Mouse (Mus musculus): ENCODE data around the gene Clic1.
A peak's percentile ranks its signal among the peaks of the same experiment; 100 is the strongest.

Gene Clic1

DNA sequence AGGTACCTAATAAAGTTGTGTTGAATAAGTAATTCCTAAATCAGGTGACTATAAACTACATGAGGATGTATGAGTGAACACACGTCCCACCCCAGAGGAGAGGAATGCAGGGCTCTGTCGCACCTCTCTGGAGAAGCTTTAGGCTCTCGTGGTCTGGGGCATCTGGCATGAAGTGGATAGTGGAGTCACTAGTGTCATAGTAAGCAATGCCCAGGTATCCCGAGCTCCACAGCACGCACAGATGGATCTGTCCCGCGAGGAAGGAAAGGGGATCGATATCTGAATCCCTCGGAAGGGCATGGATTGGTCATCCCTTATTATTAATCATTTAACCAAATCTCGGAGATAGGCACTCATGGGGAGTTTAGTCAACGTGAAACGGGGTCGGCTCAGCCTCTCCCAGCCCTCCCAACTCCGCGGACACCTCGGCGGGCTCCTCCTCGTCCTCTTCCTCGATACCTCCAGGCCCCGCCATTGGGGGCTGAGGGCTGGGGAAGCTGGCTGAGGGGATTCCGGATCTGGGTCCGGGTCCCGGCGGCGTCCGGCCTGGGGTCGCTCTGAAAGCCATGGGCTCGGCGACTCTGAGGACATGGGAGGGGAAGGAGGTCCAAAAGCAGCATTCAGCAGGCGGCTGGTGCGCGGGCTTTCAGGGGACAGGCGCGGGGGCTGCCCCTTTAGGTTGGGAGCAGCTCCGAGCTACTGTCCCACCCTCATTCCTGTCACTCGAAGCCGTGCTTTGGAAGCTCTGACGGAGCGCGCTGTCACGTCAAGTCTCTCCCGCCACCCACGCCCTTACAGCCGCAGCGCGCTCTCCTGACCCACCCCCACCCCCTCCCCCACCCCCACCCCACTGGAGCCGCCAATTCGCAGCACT is 3.7 kb upstream of the Clic1 start:
- no peak for DNase-seq

DNA sequence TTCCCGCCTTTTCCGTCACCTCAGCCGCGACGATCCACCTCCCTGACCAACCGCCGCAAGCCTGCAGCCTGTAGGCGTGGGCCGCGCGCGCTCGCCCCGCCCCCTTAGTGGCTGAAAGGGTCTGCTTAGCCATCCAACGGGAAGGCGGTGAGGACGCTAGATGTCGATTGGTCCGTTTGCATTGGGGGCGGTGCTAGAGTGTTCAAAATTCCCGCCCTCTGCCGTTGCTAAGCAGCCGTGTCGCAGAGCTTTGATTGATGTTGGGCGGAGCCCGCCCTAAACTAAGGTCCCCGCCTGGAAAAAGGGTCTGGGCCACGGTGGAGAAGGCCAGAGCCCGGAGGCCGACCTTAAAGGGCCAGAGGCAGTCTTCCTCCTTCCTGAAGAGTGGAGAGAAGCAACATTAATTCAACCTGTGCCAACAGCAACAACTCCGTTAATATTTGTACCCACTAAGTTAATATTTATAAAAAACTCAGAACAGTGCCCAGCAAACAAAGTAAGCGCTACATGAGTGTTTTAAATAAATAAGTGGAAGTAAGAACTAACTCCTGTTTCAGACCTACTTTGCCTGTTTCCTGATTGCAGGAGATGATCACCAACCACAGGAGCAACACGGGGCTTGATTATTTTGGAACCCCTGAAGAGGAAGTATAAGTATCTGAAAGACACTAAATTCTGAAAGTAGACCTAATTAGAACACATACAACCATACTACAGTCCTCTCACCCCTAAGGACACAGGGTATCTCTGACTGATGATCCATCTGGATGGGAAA is 2.9 kb upstream of the Clic1 start, which contains the start of gene Msh5:
Msh5 (minus strand) TSS at position 65 of the 775 bp plus-strand sequence.
- DNase-seq: peak; percentile 98

DNA sequence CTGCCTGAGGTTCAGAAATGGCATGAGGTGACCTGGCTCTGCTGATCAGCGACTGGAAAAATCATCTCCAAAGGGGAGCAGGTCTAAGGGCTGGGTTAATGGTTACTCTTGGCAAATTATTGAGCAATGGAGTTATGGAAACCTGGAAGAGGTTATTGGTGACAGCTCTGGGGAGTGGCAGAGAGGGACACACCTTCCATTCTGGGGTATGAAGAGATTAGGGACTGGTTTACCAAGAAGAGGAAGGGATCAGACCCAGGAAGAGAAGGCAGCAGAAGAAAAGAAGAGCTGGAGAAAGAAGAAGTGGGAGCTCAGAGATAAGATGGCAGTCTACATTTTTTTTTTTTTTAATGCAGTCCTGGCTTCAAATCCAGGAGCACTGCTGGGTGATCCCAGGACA is 2.1 kb upstream of the Clic1 start:
- peak; percentile 55 for DNase-seq

DNA sequence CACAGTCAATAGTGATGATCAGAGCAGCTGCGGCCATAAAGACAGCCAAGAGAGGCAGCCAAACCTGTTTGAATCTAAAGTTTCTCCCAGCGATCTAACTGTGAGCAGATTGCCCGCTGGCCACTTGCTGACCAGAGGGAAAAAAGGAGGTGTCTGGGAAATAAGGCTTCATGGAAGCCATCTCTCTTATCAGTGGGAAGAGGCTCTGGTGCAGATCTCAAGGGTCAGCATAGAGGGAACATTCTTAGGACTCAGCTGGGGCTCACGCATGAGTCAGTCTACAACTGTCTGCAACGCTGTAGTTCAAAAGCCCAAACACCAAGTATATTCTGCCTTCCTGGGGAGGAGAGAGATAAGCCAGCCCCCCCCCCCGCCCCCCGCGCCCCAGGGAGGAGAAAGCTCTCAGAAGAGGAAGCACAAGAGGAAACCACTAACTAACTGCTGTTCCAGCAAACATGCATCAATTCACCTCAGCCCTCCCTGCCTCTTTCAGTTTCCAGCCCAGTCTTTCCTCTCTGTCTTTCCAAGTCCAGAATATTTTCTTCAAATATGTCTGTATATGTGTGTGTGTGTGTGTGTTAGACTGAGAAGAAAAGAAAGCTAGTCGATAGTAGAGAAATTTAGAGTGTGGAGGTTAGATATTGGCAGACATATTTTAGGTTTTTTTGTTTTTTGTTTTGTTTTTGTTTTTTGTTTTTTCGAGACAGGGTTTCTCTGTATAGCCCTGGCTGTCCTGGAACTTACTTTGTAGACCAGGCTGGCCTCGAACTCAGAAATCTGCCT is 1.4 kb upstream of the Clic1 start:
- DNase-seq: peak; percentile 43

GRCm38 (mm10) chr17:35048932-35049440 is 780 bp upstream of the Clic1 start:
- no peak for DNase-seq

DNA sequence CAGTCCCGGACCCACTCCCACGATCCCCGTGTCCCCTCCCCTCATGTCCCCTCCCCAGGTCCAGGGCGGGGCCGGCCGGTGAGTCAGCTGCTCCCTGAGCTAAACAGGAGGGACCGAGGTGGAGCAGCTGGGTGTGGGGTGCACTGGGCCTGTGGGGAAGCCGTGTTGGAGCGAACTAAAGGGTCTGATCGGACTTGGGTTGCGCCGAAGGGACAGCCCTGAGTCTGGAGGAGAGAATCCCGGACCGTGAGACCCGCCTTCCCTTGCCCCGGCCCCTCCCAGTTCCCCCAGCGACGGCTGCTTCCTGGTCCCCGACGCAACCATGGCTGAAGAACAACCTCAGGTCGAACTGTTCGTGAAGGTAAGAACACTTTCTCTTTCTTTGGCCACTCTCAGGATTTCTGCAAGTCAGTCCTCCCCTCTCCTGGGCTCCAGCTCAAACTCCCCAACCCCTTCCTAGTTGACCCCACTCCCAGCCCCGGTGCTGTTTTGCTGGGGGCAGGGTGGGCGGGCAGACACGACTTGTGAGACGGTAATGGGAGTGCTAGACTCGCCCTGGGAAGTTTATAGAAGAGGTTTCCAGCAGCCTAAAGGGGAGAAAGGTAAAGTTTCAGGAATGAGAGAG is 472 bp downstream of the Clic1 start:
- DNase-seq: peak; percentile 81

GRCm38 (mm10) chr17:35051156-35052086 is 1.7 kb downstream of the Clic1 start:
- peak; percentile 69 for DNase-seq

DNA sequence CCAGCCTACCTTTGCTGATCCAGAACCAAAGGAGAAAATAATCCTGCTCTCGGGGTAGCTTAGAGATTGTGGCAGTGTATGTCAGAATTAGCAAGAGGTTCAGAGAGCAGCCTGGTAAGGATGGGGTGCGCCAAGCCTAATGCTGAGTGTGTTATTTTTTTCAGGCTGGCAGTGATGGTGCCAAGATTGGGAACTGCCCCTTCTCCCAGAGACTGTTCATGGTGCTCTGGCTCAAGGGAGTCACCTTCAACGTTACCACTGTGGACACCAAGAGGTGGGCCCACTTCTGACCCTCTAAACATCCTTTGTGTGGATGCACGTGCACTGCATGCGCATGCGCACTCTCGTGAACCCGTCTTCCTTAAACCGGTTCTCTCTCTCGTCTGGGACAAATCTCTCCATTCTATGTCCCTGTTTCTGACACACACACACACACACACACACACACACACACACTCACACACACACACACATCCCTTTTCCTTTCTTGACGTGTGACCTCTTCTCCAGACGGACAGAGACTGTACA is 2.6 kb downstream of the Clic1 start:
- no peak for DNase-seq

- DNase-seq: no peak
These were observed 6.1 kb downstream of the Clic1 start for GRCm38 (mm10) chr17:35055691-35056495.

- DNase-seq: no peak
These were observed 7.3 kb downstream of the Clic1 start for GRCm38 (mm10) chr17:35057090-35057489.

GRCm38 (mm10) chr17:35058316-35058715 is 8.6 kb downstream of the Clic1 start:
- DNase-seq: no peak

DNA sequence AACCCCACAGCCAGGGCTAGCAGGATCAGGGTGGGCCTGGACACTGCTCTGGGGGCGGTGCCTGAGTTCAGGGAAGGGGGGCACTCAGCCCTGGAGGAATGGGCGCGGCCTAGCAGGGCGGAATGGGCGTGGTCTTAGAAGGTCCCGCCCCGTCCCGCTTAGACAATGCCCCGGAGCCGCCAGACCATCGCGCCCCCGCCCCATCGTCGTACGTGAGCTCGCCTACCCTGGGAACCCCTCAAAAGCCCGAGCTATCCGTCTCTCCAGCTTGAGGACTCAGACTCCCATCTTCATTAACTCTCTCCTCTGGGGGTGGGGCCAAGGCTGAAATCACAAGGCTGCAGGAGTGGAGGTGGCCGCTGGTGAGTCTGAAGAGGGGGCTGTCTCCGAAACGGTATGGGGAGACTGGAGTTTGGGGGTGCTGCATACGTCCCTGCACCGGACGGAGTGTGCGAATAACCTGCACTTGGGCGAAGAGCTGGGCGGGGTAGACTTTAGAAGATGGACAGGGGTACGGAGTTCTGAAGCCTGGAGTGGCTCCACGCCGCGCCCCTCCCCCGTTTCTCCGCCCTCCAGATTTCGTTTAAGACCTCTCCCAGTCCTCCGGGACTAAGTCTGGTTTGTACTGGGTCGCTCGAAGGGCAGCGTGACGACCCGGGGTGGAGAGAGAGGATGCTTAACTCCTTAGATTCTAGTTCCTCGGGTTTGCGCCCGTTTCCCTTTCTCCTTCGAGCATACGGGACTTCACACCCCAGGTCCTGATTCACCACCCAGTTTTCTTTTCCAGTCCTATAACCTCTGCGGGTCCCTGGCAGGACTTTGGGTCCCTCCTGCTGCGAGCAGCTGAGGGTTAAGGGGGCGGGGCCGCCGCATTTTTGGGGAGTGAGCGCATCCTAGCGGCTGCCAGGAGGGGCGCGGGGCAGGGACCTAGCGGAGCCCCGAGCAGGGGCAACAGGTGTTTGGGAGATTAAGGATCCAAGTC is 9.4 kb downstream of the Clic1 start, which contains the start of gene Ddah2:
Ddah2 (plus strand) TSS at position 125 of the 982 bp plus-strand sequence.
- DNase-seq: peak; percentile 89

DNA sequence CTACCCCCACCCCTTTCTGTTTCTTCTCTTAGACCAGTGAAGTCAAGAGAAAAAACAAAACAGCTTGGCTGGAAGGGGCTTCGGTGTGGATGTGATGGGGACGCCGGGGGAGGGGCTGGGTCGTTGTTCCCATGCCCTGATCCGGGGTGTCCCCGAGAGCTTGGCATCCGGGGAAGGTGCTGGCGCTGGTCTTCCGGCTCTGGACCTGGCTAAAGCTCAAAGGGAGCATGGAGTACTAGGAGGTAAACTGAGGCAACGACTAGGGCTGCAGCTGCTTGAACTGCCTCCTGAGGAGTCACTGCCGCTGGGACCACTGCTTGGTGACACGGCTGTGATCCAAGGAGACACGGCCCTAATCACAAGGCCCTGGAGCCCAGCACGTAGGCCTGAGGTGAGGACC is 10.3 kb downstream of the Clic1 start:
- no peak for DNase-seq

- peak; percentile 23 for DNase-seq
These were observed 11.1 kb downstream of the Clic1 start for GRCm38 (mm10) chr17:35060737-35061297.

DNA sequence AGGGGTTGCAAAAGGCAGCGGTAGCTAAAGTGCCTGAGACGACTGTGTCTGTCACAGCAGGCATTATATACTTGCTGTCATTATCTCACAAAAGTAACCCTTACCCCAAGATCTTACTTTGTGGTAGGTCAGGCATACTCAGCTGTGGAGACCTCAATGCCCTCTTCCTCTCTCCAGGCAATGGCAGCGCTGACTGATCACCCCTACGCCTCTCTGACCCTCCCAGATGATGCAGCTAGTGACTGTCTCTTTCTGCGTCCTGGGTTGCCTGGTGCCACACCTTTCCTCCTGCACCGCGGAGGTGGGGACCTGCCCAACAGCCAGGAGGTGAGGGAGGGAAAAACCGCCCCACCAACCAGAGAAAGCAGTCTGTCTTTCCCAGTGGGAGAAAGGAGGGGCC is 11.5 kb downstream of the Clic1 start:
- DNase-seq: no peak

GRCm38 (mm10) chr17:35063466-35063865 is 13.7 kb downstream of the Clic1 start:
- DNase-seq: no peak

DNA sequence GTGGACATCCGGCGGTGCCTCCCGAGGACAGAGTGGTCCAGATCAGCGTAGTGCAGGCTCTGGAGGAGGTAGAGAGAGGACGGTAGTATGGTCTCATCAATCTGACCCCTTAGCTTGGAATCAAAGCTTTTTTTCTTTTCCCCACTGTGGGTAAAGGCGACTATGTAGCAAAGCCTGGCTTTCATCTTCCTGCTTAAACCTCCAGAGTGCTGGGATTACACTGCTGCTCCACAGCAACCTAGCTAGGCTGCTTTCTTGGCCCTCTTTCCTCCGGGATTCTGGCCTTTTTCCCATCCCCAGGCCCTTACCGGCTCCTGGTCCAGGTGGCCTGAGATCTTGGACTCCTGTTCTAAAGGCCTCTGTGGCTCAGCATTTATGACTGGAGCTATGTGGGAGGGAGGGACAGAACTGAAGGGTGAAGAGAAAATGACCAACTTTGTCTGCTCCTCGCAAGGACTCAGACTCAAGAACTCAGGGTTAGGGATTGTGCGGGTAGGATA is 14.7 kb downstream of the Clic1 start:
- no peak for DNase-seq

All from kidney, adult 18-20 months (tissue).